Mouse (Mus musculus): ENCODE measurements around the gene Zfp213.

GRCm38 (mm10) chr17:23603542-23603941, 39.5 kb upstream of the Zfp213 start:
- peak; percentile 64 for TF ChIP-seq CTCF (IDR thresholded peaks at IDR 0.05)
- TF ChIP-seq POLR2A (IDR thresholded peaks at IDR 0.05; ENCODE audit: insufficient read depth, low read depth, low read length) = no peak
